Mouse (Mus musculus): Measurements from ENCODE around the gene Aagab.

Aagab gene

DNA sequence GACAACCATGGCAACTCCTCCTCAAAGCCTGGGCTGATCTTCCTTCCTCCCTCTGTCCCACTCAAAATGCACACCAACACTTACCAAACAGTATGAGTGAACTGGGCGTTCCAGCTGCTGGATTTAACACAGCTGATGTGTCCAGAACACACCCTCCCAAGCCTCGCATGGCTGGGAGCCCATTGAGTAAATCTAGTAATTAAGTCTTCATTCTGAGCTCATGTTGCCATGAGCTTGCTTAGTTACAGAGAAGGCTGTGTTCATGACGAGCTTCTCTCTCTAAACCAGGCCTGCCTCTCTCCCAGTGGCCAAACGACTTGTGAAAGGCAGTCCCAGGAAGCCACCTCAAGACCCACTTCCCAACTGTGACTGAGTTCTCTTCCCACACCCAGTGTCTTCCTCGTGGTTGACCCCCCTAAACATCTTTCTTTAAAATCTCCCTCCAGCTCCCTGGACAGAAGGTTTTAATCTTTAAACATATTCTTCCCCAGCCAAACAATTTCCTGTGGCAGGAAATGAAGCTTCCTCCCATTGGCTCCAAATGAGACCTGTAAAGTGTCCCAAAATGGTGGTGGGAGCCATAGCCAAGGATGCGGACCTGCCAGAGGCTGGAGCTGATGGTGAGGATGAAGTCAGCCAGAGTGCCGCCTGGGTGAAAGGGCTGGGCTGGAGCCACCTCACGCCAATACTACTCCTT, 70.5 kb downstream of the Aagab start:
- no peak for DNase-seq (ENCODE audit: low read depth, low spot score)

DNA sequence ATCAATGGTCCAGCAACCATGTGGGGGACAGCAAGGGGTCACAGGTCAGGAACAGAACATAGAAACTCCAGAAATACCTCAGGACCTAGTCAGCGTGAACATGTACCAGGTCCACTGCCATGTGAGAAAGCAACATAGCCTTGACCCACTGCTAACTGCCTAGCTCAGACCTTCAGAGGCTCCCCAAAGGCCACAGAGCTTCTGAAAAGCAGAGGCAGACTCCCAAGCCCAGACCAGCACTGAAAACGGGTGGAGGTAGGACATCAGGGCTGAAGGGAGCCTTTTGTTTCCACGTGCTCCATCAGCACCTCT, 71.0 kb downstream of the Aagab start:
- DNase-seq (ENCODE audit: low read depth, low spot score), result no peak

DNA sequence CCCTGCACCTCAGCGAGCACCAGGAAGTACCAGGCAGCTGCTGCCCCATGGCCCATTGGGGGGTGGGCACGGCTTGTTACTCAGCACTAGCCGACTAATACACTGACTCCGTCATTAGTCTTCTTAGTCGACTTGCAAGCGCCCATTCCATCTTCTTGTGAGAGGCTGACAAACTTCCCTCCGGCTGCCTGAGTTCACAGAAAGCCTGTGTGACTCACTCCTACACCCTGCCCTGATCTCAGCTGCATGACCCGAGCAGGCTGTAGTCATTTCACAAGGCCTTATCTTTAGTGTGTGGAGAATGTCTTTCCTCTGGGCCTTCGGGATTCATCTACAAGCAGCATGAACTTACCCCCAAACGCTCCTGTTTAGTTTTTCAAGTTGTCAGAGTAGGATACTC, 72.2 kb downstream of the Aagab start:
- peak; percentile 18 for DNase-seq (ENCODE audit: low read depth, low spot score)

DNA sequence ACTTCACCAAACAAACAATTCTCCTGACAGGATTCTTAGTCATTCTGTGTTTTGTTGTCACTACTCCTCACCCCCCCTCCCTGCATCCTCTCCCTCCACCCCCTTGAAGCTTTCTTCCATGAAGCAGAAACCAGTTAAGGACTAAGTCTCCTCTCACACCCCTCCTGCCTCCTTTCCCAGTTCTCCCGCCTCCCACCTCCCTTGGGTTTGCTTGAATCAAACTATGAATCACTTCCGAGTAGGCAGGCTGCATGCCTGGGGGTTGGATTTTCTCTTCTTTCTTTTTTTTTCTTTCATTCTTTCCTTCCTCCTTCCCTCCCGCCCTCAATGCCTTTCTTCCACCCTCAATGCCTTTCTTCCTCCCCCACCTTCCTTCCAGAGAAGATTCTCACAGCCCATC, 75.2 kb downstream of the Aagab start:
- DNase-seq (ENCODE audit: low read depth, low spot score), result no peak

DNA sequence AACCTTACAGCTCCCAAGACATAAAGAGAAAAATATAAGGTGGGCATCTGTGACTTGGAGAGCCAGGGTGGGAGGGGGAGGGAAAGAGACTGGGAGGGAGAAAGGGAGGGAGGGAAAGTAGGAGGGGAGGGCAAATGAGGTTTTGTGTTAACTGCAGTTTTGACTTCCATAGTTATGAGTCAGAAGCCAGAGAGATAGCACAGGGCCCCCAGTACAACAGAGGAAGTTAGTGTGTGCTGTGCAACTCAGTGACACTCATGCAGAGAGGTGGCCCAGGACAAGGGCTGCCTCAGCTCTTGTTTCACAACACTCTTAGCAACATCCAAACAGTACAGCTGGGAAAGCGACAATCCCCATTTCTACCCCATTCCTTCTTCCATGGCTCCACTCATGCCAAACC, 75.6 kb downstream of the Aagab start:
- DNase-seq (ENCODE audit: low read depth, low spot score), result peak; percentile 20

DNA sequence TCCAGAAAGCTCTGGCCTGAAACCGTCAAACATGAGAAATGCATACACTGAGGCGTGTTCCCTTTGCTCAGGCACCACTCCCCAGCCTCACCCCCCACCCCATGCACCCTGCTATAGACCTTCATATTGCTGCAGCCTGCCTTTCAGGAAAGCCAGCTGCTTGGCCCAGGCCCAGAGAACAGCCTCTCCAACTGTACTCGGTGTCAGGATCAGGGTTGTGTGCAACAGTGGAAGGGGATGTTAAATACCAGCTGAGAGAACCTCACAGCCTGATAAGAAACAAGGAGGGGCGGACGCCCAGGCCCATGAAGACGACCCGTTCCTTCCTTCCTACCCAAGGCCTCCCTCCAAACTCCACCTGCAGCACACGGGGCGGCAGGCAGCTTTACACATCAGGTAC, 79.8 kb downstream of the Aagab start:
- DNase-seq (ENCODE audit: low read depth, low spot score), result no peak

DNA sequence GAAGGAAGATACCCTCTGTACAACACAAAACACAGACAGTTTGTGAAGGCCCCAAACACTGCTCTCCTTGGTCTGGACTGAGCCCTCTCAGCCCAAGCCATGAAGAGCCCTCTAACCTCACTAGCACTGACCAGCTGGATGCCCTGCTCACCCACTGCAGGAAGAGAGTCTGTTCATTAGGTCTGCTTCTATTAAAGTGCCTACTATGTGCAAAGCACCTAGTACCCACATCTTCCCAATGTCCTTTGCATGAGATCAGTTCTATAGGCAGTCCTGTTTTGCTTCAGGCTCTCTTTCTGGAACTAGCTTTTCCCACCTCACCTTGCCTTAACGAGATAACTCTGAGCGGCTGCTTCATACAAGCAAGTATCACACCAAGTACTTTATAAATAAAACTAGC, 80.5 kb downstream of the Aagab start:
- no peak for DNase-seq (ENCODE audit: low read depth, low spot score)

DNA sequence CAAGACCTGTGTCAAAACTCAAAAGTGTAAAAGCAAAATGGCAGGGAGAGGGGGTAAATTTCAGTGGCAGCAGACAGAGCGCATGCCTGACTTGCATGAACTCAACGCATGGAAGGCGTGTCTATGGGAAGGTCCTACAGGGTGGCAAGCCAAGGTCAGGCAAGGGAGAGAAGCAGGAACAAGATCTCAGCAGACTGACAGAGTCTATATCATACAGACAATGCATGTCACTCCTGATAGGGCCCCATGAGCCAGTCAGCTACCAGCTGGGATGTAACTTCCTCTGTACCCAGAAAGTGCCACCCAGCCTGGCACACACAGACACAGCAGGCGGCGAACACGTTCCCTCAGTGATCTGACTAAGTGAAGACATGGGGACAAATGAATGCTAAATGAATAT, 81.8 kb downstream of the Aagab start:
- no peak for DNase-seq (ENCODE audit: low read depth, low spot score)

DNA sequence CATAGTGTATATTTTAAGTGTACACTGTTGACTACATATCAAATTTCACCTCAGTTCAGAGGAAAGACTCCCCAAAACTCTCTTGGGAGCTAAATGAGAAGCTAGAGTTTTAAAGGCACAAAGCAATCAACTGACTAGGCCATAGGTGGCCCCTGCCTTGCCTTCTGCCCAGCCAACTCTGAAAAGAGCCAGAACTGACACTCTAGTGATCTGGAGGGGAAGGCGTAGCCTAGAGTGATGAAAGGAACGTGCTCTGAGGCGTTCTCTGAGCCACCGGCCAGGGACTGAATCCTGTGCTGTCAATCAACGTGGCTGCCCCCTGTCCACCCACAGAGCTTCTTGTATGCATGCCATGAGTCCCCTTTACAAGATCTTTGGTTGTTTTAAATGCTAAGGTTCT, 82.9 kb downstream of the Aagab start:
- DNase-seq (ENCODE audit: low read depth, low spot score), result no peak

DNA sequence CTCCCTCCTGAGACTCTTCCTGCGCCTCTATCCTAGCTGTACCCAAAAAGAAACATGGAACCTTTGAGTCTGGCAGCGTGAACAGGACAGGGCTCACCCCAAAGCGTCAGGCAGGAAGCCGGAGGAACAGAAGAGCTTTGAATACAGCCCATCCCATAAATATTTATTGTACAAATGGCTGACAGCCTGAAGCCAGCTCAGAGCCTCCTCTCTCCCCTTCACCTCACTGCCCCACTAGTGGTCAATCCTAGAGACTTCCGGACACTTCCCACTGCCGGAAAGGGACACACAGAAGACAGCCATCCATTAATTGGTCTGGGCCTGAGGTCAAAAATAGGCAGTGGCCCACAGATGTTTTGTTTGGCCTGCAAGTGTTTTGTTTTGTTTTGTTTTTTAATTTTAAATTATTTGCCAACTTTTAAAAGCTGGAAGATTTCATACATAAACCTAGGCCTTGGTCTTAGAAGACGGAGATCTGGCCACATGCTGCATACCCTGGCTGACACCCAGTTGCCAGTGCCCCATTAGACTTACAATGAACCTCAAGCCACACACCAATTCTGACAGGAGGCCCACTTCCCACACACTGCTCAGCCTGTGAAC, 85.1 kb downstream of the Aagab start:
- DNase-seq (ENCODE audit: low read depth, low spot score), result no peak

DNA sequence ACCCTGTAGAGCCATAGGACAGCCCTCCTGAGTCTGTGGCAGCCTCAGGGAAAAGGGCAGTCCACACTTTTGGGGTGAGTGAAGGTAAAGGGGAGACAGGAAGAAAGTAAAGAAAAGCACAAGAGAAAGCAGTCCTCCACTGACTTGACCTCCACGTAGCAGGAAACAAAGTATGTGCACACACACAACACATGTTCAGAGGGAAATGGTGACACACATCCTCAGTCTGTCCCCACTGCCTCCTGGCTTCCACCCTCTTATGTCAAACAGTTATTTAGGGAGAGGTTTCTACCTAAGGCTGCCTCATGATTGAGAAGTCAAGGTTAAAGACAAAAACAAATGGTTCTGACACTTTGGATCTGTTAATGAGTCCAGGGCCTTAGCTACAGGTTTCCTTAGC, 88.1 kb downstream of the Aagab start:
- DNase-seq (ENCODE audit: low read depth, low spot score), result no peak

DNA sequence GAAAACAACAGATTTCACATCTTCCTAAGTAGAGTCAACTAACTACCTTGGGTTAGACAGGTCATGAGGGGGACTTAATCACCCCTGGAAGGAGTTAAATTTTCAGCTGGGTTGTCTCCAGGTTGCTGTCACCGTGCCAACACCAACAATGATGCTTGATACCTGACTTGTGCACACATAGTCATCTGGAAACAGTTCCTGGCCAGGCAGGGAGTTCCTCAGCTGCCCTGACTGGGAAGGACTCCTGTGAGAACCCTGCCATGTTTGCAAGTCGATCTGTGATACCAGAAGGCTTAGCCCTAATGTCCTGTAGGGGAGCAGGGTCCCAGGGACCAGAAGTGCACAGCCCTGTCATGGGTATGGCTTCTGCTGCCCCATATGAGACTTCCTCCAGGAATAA, 89.5 kb downstream of the Aagab start:
- no peak for DNase-seq (ENCODE audit: low read depth, low spot score)

All from CD4-positive, CD25-positive, alpha-beta regulatory T cell, adult 2 months (primary cell).